Mouse (Mus musculus) midbrain, embryonic 16.5 days (tissue): Measurements from ENCODE around the gene Anapc11. TPM values are rescaled to one million over a fixed set of nuclear protein-coding genes. Genes with fewer than 3 reads are reported as not detected.

Experiments used
- ATAC-seq: fragments of 200-750 bp; cut with Nextera tagmentation; 2 replicates; pipeline ENCODE4 v1.8.0; 2017; ENCODE audit warnings: moderate TSS enrichment
- H3K27ac ChIP-seq: fragments of 300-500 bp; sonication (generic); 2 replicates; pipeline ENCODE4 v1.5.1; 2014; ENCODE audit warnings: mild to moderate bottlenecking, low read length, mixed read lengths
- H3K27me3 ChIP-seq: fragments of 300-500 bp; sonication (generic); 2 replicates; pipeline ENCODE4 v1.6.1; 2014; ENCODE audit warnings: low read depth, low read length, mixed read lengths; ENCODE audit not compliant: control insufficient read depth, insufficient read depth
- H3K36me3 ChIP-seq: fragments of 300-500 bp; sonication (generic); 2 replicates; pipeline ENCODE4 v1.6.1; 2014; ENCODE audit warnings: mild to moderate bottlenecking, low read length, moderate library complexity, mixed read lengths; ENCODE audit not compliant: control insufficient read depth, insufficient read depth
- H3K4me1 ChIP-seq: fragments of 300-500 bp; sonication (generic); 2 replicates; pipeline ENCODE4 v1.6.1; 2014; ENCODE audit warnings: mild to moderate bottlenecking, low read length, mixed read lengths; ENCODE audit not compliant: control insufficient read depth, insufficient read depth
- H3K4me2 ChIP-seq: fragments of 300-500 bp; sonication (generic); 2 replicates; pipeline ENCODE4 v1.6.1; 2014; ENCODE audit warnings: mild to moderate bottlenecking, low read length, mixed read lengths
- H3K4me3 ChIP-seq: fragments of 300-500 bp; sonication (generic); 2 replicates; pipeline ENCODE4 v1.5.1; 2014; ENCODE audit warnings: low read depth, mild to moderate bottlenecking, low read length, moderate library complexity, mixed read lengths
- H3K9ac ChIP-seq: fragments of 300-500 bp; sonication (generic); 2 replicates; pipeline ENCODE4 v1.6.1; 2014; ENCODE audit warnings: low read depth, low read length, mixed read lengths
- H3K9me3 ChIP-seq: fragments of 300-500 bp; sonication (generic); replicated peaks from 2 replicates; pipeline ENCODE4 v1.6.1; 2014; ENCODE audit warnings: mild to moderate bottlenecking, low read length, mixed read lengths; ENCODE audit not compliant: control insufficient read depth, poor library complexity, severe bottlenecking
- WGBS: fragments of 180-500 bp; shearing (Covaris S2); extraction: QIAGEN DNeasy Blood & Tissue Kit; methylation state at CpG from one replicate; pipeline ENCODE4 v1.1.7; 2014; 5-methylcytosine and 5-hydroxymethylcytosine counted together
- polyA plus RNA-seq: library from polyadenylated mRNA; unstranded; fragments of >200 nt; fragmentation: Nextera tagmentation; extraction: Ambion mirVana; gene quantifications from 2 replicates; pipeline ENCODE4 v1.2.1, GENCODE M21; 2015

The Anapc11 gene
- polyA plus RNA-seq, result 189 and 196 TPM in 2 replicates

- Histone ChIP-seq H3K9ac (peak within 1 kb of the TSS; percentile 97), H3K36me3 (peaks cover 29% of the 10 kb centered on the region), H3K4me3 (peak within 1 kb of the TSS; percentile 71), H3K4me1 (peaks cover 20% of the 10 kb centered on the region), H3K9me3 (no peaks in the 10 kb centered on the region), H3K4me2 (peak within 1 kb of the TSS; percentile 92), H3K27ac (peak within 1 kb of the TSS; percentile 88), H3K27me3 (no peaks in the 10 kb centered on the region)
- under 1% methylated on average over 88 of the region's 88 CpGs for WGBS
- ATAC-seq, result peak; percentile 97
Observed at GRCm38 (mm10) chr11:120598283-120598989, at the start of gene Anapc11, which contains the start of gene Alyref. TSS of gene Anapc11 (plus strand) at chr11:120598421. TSS of gene Alyref (minus strand) at chr11:120598365.

GRCm38 (mm10) chr11:120548786-120549167, 49.4 kb upstream of the Anapc11 start:
- no peak for ATAC-seq
- Histone ChIP-seq H3K9me3 (no peaks in the 10 kb centered on the region), H3K27ac (peak overlapping the region; percentile 65; the same call in 1 of the 2 replicates), H3K4me3 (peak overlapping the region; percentile 97), H3K4me2 (peak overlapping the region; percentile 92), H3K27me3 (no peaks in the 10 kb centered on the region), H3K36me3 (peaks cover 6% of the 10 kb centered on the region; the same call in 1 of the 2 replicates), H3K4me1 (peaks cover 24% of the 10 kb centered on the region), H3K9ac (peak overlapping the region; percentile 99)
- 31% methylated on average over 7 of the region's 7 CpGs for WGBS

GRCm38 (mm10) chr11:120549168-120549945, 48.9 kb upstream of the Anapc11 start, which contains the start of gene Mcrip1:
TSS of gene Mcrip1 (minus strand) at chr11:120549727.
- Histone ChIP-seq H3K27ac (peak within 1 kb of the TSS; percentile 65), H3K4me2 (peak within 1 kb of the TSS; percentile 98), H3K27me3 (no peaks in the 10 kb centered on the region), H3K9ac (peak within 1 kb of the TSS; percentile 99), H3K4me1 (peaks cover 24% of the 10 kb centered on the region), H3K9me3 (no peaks in the 10 kb centered on the region), H3K4me3 (peak within 1 kb of the TSS; percentile 97), H3K36me3 (0 out of 2 replicates have a peak, but pooled peaks cover under 1% of the 10 kb centered on the region)
- WGBS, result under 1% methylated on average over 58 of the region's 87 CpGs
- peak; percentile 91 for ATAC-seq

- H3K4me2 ChIP-seq, result peak overlapping the region; percentile 98
- peaks cover 24% of the 10 kb centered on the region for H3K4me1 ChIP-seq
- no peaks in the 10 kb centered on the region for H3K36me3 ChIP-seq
- peak; percentile 55; the same call in 1 of the 2 replicates for ATAC-seq
- 72% methylated on average over 11 of the region's 11 CpGs for WGBS
- H3K4me3 ChIP-seq, result peak overlapping the region; percentile 97
- H3K9ac ChIP-seq, result peak overlapping the region; percentile 99
- peak overlapping the region; percentile 65 for H3K27ac ChIP-seq
- H3K27me3 ChIP-seq, result no peaks in the 10 kb centered on the region
- H3K9me3 ChIP-seq, result no peaks in the 10 kb centered on the region
Observed at GRCm38 (mm10) chr11:120549986-120550809, 48.0 kb upstream of the Anapc11 start.

GRCm38 (mm10) chr11:120550810-120551440, 47.3 kb upstream of the Anapc11 start, which contains the start of gene Ppp1r27:
TSS of gene Ppp1r27 (minus strand) at chr11:120551132.
- no peaks in the 10 kb centered on the region for H3K9me3 ChIP-seq

GRCm38 (mm10) chr11:120552736-120553135, 45.5 kb upstream of the Anapc11 start:
- Histone ChIP-seq H3K4me2 (no peak overlapping the region), H3K27me3 (no peaks in the 10 kb centered on the region), H3K27ac (no peak overlapping the region), H3K4me1 (peaks cover 19% of the 10 kb centered on the region), H3K9me3 (no peaks in the 10 kb centered on the region), H3K36me3 (no peaks in the 10 kb centered on the region), H3K9ac (no peak overlapping the region), H3K4me3 (no peak overlapping the region)
- WGBS, result 75% methylated on average over 5 of the region's 5 CpGs
- ATAC-seq, result no peak

More at GRCm38 (mm10) chr11:120550810-120551440, 47.3 kb upstream of the Anapc11 start, which contains the start of gene Ppp1r27:
- ATAC-seq, result no peak
- no peaks in the 10 kb centered on the region for H3K27me3 ChIP-seq
- H3K9ac ChIP-seq, result peak within 1 kb of the TSS; percentile 99
- H3K27ac ChIP-seq, result peak within 1 kb of the TSS; percentile 65
- peak within 1 kb of the TSS; percentile 98 for H3K4me2 ChIP-seq
- H3K36me3 ChIP-seq, result no peaks in the 10 kb centered on the region
- H3K4me1 ChIP-seq, result peaks cover 24% of the 10 kb centered on the region
- WGBS, result 95% methylated on average over 28 of the region's 28 CpGs
- H3K4me3 ChIP-seq, result peak within 1 kb of the TSS; percentile 97

- no peak for ATAC-seq
- no peaks in the 10 kb centered on the region for H3K27me3 ChIP-seq
Observed at GRCm38 (mm10) chr11:120554834-120555233, 43.4 kb upstream of the Anapc11 start.

GRCm38 (mm10) chr11:120555260-120555659, 43.0 kb upstream of the Anapc11 start:
- H3K4me3 ChIP-seq, result no peak overlapping the region
- no peaks in the 10 kb centered on the region for H3K9me3 ChIP-seq
- peaks cover 2% of the 10 kb centered on the region; the same call in 1 of the 2 replicates for H3K4me1 ChIP-seq
- peaks cover 4% of the 10 kb centered on the region for H3K36me3 ChIP-seq
- H3K27ac ChIP-seq, result no peak overlapping the region
- WGBS, result 79% methylated on average over 2 of the region's 2 CpGs
- no peak overlapping the region for H3K4me2 ChIP-seq
- H3K27me3 ChIP-seq, result no peaks in the 10 kb centered on the region
- ATAC-seq, result no peak
- no peak overlapping the region for H3K9ac ChIP-seq

More at GRCm38 (mm10) chr11:120554834-120555233, 43.4 kb upstream of the Anapc11 start:
- Histone ChIP-seq H3K9me3 (no peaks in the 10 kb centered on the region), H3K4me2 (no peak overlapping the region), H3K27ac (no peak overlapping the region), H3K36me3 (no peaks in the 10 kb centered on the region), H3K4me3 (no peak overlapping the region), H3K9ac (no peak overlapping the region), H3K4me1 (peaks cover 6% of the 10 kb centered on the region; the same call in 1 of the 2 replicates)
- WGBS, result 80% methylated on average over 7 of the region's 7 CpGs
